Mouse (Mus musculus) olfactory bulb, adult 2 months (tissue): Measurements from ENCODE around the gene Plac9b.
"Not testable (repeated sequence)": the region's sequence is repeated elsewhere in the genome, so short reads cannot be mapped to it uniquely, and the experiment has no call there.

Experiments
- CTCF ChIP-seq: fragments of 200-500 bp; IDR thresholded peaks from 2 replicates; pipeline ENCODE4 v1.5.1; 2012; ENCODE audit warnings: low read depth, mild to moderate bottlenecking, low read length, moderate library complexity; ENCODE audit not compliant: insufficient read depth
- POLR2A ChIP-seq: fragments of 200-500 bp; IDR thresholded peaks from 2 replicates; pipeline ENCODE4 v1.6.1; 2012; ENCODE audit warnings: mild to moderate bottlenecking, low read depth, low read length, moderate library complexity; ENCODE audit not compliant: insufficient read depth

- not testable (repeated sequence) for TF ChIP-seq POLR2A, CTCF
Measured at GRCm38 (mm10) chr14:26181660-26182059, 620 bp downstream of the Plac9b start.
